Mouse (Mus musculus): ENCODE measurements around the gene Ift74. TPM values are rescaled to one million over a fixed set of nuclear protein-coding genes. Genes with fewer than 3 reads are reported as not detected.

The Ift74 gene
- total RNA-seq, 2 experiments from 2014 or later: 4.5 to 5.8 TPM

- DNase-seq: no peak
Observed at GRCm38 (mm10) chr4:94692175-94692574, 77.9 kb downstream of the Ift74 start.

GRCm38 (mm10) chr4:94696368-94696767 lies 82.1 kb downstream of the Ift74 start:
- DNase-seq: no peak

GRCm38 (mm10) chr4:94711002-94711401 lies 96.7 kb downstream of the Ift74 start:
- DNase-seq: no peak

- DNase-seq: no peak
Observed at GRCm38 (mm10) chr4:94711426-94711825, 97.1 kb downstream of the Ift74 start.

- DNase-seq: no peak
Observed at GRCm38 (mm10) chr4:94713741-94714140, 99.5 kb downstream of the Ift74 start.

GRCm38 (mm10) chr4:94715166-94715565 lies 100.9 kb downstream of the Ift74 start:
- no peak for DNase-seq

- DNase-seq: peak; percentile 14
Observed at GRCm38 (mm10) chr4:94725799-94726198, 111.5 kb downstream of the Ift74 start.

- no peak for DNase-seq
Observed at GRCm38 (mm10) chr4:94732721-94733120, 118.4 kb downstream of the Ift74 start.

GRCm38 (mm10) chr4:94737326-94738295 lies 123.3 kb downstream of the Ift74 start:
- DNase-seq: no peak

GRCm38 (mm10) chr4:94738838-94739731 lies 124.8 kb downstream of the Ift74 start, which contains the start of gene Tek:
Gene Tek, plus strand, starts transcription at chr4:94739289.
- DNase-seq: peak; percentile 57

GRCm38 (mm10) chr4:94741824-94742223 lies 127.5 kb downstream of the Ift74 start:
- DNase-seq: no peak

Small RNA genes lying within 50 kb of the gene (microRNA-seq; reads per million reads assigned to microRNA genes)
- 844 to 974 reads per million in 2 experiments for gene Mir872 (ENCODE audit: borderline replicate concordance in 2 of 2)

Other genes starting within 250 kb of the Ift74 start
- not detected for gene Gm10306, start 57.9 kb upstream of the Ift74 start, total RNA-seq (2021)
- 1 to 10 TPM; 2.7 to 3.0 TPM for gene Caap1, start 57.7 kb upstream of the Ift74 start, total RNA-seq (2021)
- 10 to 100 TPM; 32.0 to 35.6 TPM for gene Plaa, start 11.2 kb upstream of the Ift74 start, total RNA-seq (2021)
- gene Lrrc19, start 35.7 kb downstream of the Ift74 start, total RNA-seq (2021): not detected
- 10 to 100 TPM; 13.7 to 14.6 TPM for gene Tek, start 124.8 kb downstream of the Ift74 start, total RNA-seq (2021)

All from gastrocnemius, postnatal 25 days (tissue).